Mouse (Mus musculus): ENCODE measurements at regions not wholly inside any gene's neighbourhood (a gene's known extent, or its start where the extent isn't known, plus 50 kb on each side); places are given as distances from the start of the nearest gene placed in this dataset.

GRCm38 (mm10) chr5:136619315-136620231, 52.3 kb upstream of the Cux1 start:
- Histone ChIP-seq H3K9me3 (ENCODE audit: control insufficient read depth, low read length) (no peaks in the 10 kb centered on the region), H3K27ac (ENCODE audit: low read length) (peak overlapping the region; percentile 75), H3K4me1 (replicated peaks; ENCODE audit: control insufficient read depth, insufficient read depth, low read length) (peaks cover 21% of the 10 kb centered on the region), H3K9ac (ENCODE audit: low read length) (peak overlapping the region; percentile 48), H3K27me3 (ENCODE audit: control insufficient read depth, insufficient read depth, low read depth, low read length) (no peaks in the 10 kb centered on the region), H3K4me3 (ENCODE audit: low read length) (peak overlapping the region; percentile 8; the same call in 1 of the 2 replicates), H3K4me2 (ENCODE audit: low read depth, low read length) (peak overlapping the region; percentile 42), H3K36me3 (ENCODE audit: control insufficient read depth, insufficient read depth, low read length) (no peaks in the 10 kb centered on the region)
- 6% methylated on average over 17 of the region's 17 CpGs for WGBS
- peak; percentile 66 for ATAC-seq (ENCODE audit: low read depth)

GRCm38 (mm10) chr5:136620234-136620633, 52.9 kb upstream of the Cux1 start:
- WGBS: 17% methylated on average over 12 of the region's 12 CpGs
- Histone ChIP-seq H3K4me1 (replicated peaks; ENCODE audit: control insufficient read depth, insufficient read depth, low read length) (peaks cover 21% of the 10 kb centered on the region), H3K9ac (ENCODE audit: low read length) (peak overlapping the region; percentile 48), H3K36me3 (ENCODE audit: control insufficient read depth, insufficient read depth, low read length) (no peaks in the 10 kb centered on the region), H3K27me3 (ENCODE audit: control insufficient read depth, insufficient read depth, low read depth, low read length) (no peaks in the 10 kb centered on the region), H3K4me2 (ENCODE audit: low read depth, low read length) (peak overlapping the region; percentile 42), H3K27ac (ENCODE audit: low read length) (peak overlapping the region; percentile 75), H3K4me3 (ENCODE audit: low read length) (no peak overlapping the region; the same call in 1 of the 2 replicates), H3K9me3 (ENCODE audit: control insufficient read depth, low read length) (no peaks in the 10 kb centered on the region)
- ATAC-seq (ENCODE audit: low read depth): no peak

- Histone ChIP-seq H3K9ac (ENCODE audit: low read length) (no peak overlapping the region), H3K27ac (ENCODE audit: low read length) (no peak overlapping the region), H3K27me3 (ENCODE audit: control insufficient read depth, insufficient read depth, low read depth, low read length) (no peaks in the 10 kb centered on the region), H3K36me3 (ENCODE audit: control insufficient read depth, insufficient read depth, low read length) (no peaks in the 10 kb centered on the region), H3K4me2 (ENCODE audit: low read depth, low read length) (no peak overlapping the region), H3K9me3 (ENCODE audit: control insufficient read depth, low read length) (no peaks in the 10 kb centered on the region), H3K4me3 (ENCODE audit: low read length) (no peak overlapping the region), H3K4me1 (replicated peaks; ENCODE audit: control insufficient read depth, insufficient read depth, low read length) (peaks cover 21% of the 10 kb centered on the region)
- WGBS: 43% methylated on average over 4 of the region's 4 CpGs
- ATAC-seq (ENCODE audit: low read depth): no peak
Observed at GRCm38 (mm10) chr5:136621336-136622125, 54.2 kb upstream of the Cux1 start.

GRCm38 (mm10) chr5:136622152-136622551, 54.9 kb upstream of the Cux1 start:
- Histone ChIP-seq H3K27ac (ENCODE audit: low read length) (no peak overlapping the region), H3K27me3 (ENCODE audit: control insufficient read depth, insufficient read depth, low read depth, low read length) (no peaks in the 10 kb centered on the region), H3K4me2 (ENCODE audit: low read depth, low read length) (no peak overlapping the region), H3K9me3 (ENCODE audit: control insufficient read depth, low read length) (no peaks in the 10 kb centered on the region), H3K36me3 (ENCODE audit: control insufficient read depth, insufficient read depth, low read length) (no peaks in the 10 kb centered on the region), H3K4me1 (replicated peaks; ENCODE audit: control insufficient read depth, insufficient read depth, low read length) (peaks cover 21% of the 10 kb centered on the region), H3K9ac (ENCODE audit: low read length) (no peak overlapping the region), H3K4me3 (ENCODE audit: low read length) (no peak overlapping the region)
- 21% methylated on average over 2 of the region's 2 CpGs for WGBS
- no peak for ATAC-seq (ENCODE audit: low read depth)

- WGBS: 3% methylated on average over 43 of the region's 43 CpGs
- Histone ChIP-seq H3K9ac (ENCODE audit: low read length) (peak overlapping the region; percentile 54), H3K4me2 (ENCODE audit: low read depth, low read length) (peak overlapping the region; percentile 76), H3K9me3 (ENCODE audit: control insufficient read depth, low read length) (no peaks in the 10 kb centered on the region), H3K4me1 (replicated peaks; ENCODE audit: control insufficient read depth, insufficient read depth, low read length) (peaks cover 21% of the 10 kb centered on the region), H3K36me3 (ENCODE audit: control insufficient read depth, insufficient read depth, low read length) (no peaks in the 10 kb centered on the region), H3K4me3 (ENCODE audit: low read length) (peak overlapping the region; percentile 53), H3K27me3 (ENCODE audit: control insufficient read depth, insufficient read depth, low read depth, low read length) (no peaks in the 10 kb centered on the region), H3K27ac (ENCODE audit: low read length) (peak overlapping the region; percentile 21; the same call in 1 of the 2 replicates)
- peak; percentile 62 for ATAC-seq (ENCODE audit: low read depth)
Observed at GRCm38 (mm10) chr5:136622721-136623542, 55.6 kb upstream of the Cux1 start.

- no peaks in the 10 kb centered on the region for H3K27me3 ChIP-seq (ENCODE audit: control insufficient read depth, insufficient read depth, low read depth, low read length)
- no peak overlapping the region for H3K4me2 ChIP-seq (ENCODE audit: low read depth, low read length)
- H3K9ac ChIP-seq (ENCODE audit: low read length): no peak overlapping the region
- H3K36me3 ChIP-seq (ENCODE audit: control insufficient read depth, insufficient read depth, low read length): no peaks in the 10 kb centered on the region
- H3K9me3 ChIP-seq (ENCODE audit: control insufficient read depth, low read length): no peaks in the 10 kb centered on the region
- H3K4me3 ChIP-seq (ENCODE audit: low read length): no peak overlapping the region
- peaks cover 21% of the 10 kb centered on the region for H3K4me1 ChIP-seq (replicated peaks; ENCODE audit: control insufficient read depth, insufficient read depth, low read length)
- ATAC-seq (ENCODE audit: low read depth): no peak
- 39% methylated on average over 6 of the region's 6 CpGs for WGBS
- H3K27ac ChIP-seq (ENCODE audit: low read length): no peak overlapping the region
Observed at GRCm38 (mm10) chr5:136623791-136624190, 56.5 kb upstream of the Cux1 start.

GRCm38 (mm10) chr5:136625176-136625991, 58.1 kb upstream of the Cux1 start:
- no peak overlapping the region for H3K4me3 ChIP-seq (ENCODE audit: low read length)
- no peak overlapping the region for H3K27ac ChIP-seq (ENCODE audit: low read length)
- H3K9ac ChIP-seq (ENCODE audit: low read length): no peak overlapping the region
- H3K4me2 ChIP-seq (ENCODE audit: low read depth, low read length): no peak overlapping the region
- peaks cover 8% of the 10 kb centered on the region for H3K4me1 ChIP-seq (replicated peaks; ENCODE audit: control insufficient read depth, insufficient read depth, low read length)
- H3K27me3 ChIP-seq (ENCODE audit: control insufficient read depth, insufficient read depth, low read depth, low read length): no peaks in the 10 kb centered on the region
- 56% methylated on average over 13 of the region's 13 CpGs for WGBS
- H3K9me3 ChIP-seq (ENCODE audit: control insufficient read depth, low read length): no peaks in the 10 kb centered on the region
- no peaks in the 10 kb centered on the region for H3K36me3 ChIP-seq (ENCODE audit: control insufficient read depth, insufficient read depth, low read length)
- no peak for ATAC-seq (ENCODE audit: low read depth)

- no peaks in the 10 kb centered on the region for H3K36me3 ChIP-seq (ENCODE audit: control insufficient read depth, insufficient read depth, low read length)
- no peaks in the 10 kb centered on the region for H3K9me3 ChIP-seq (ENCODE audit: control insufficient read depth, low read length)
- no peak overlapping the region for H3K4me2 ChIP-seq (ENCODE audit: low read depth, low read length)
- H3K4me1 ChIP-seq (replicated peaks; ENCODE audit: control insufficient read depth, insufficient read depth, low read length): peaks cover 5% of the 10 kb centered on the region
- no peak overlapping the region for H3K9ac ChIP-seq (ENCODE audit: low read length)
- no peak overlapping the region for H3K4me3 ChIP-seq (ENCODE audit: low read length)
- no peaks in the 10 kb centered on the region for H3K27me3 ChIP-seq (ENCODE audit: control insufficient read depth, insufficient read depth, low read depth, low read length)
- no peak overlapping the region for H3K27ac ChIP-seq (ENCODE audit: low read length)
- 46% methylated on average over 4 of the region's 4 CpGs for WGBS
- no peak for ATAC-seq (ENCODE audit: low read depth)
Observed at GRCm38 (mm10) chr5:136626142-136626771, 59.0 kb upstream of the Cux1 start.

Measured in lung, embryonic 16.5 days (tissue).